Mouse (Mus musculus): ENCODE results near the gene Prpf38b. TPM values are rescaled to one million over a fixed set of nuclear protein-coding genes. Genes with fewer than 3 reads are reported as not detected.
"Not testable (repeated sequence)": the region's sequence is repeated elsewhere in the genome, so short reads cannot be mapped to it uniquely, and the experiment has no call there.

The Prpf38b gene
- polyA plus RNA-seq, 1 experiment = 48.9 TPM

- no peak for DNase-seq
- no peaks in the 10 kb centered on the region for H3K4me1 ChIP-seq (ENCODE audit: control insufficient read depth, insufficient read depth, low read length)
- 85% methylated on average over 3 of the region's 3 CpGs for WGBS
- no peak for TF ChIP-seq POLR2A (IDR thresholded peaks at IDR 0.05; ENCODE audit: borderline replicate concordance, extremely low read depth, low read depth, low read length)
- TF ChIP-seq CTCF (IDR thresholded peaks at IDR 0.05; ENCODE audit: insufficient read depth, low read length) = no peak
- no peak overlapping the region for H3K4me3 ChIP-seq (replicated peaks; ENCODE audit: extremely low read depth, low read depth, low read length)
Measured at GRCm38 (mm10) chr3:108865676-108866075, 45.9 kb downstream of the Prpf38b start.

- H3K4me1 ChIP-seq (ENCODE audit: control insufficient read depth, insufficient read depth, low read length) = no peaks in the 10 kb centered on the region
- no peak overlapping the region for H3K4me3 ChIP-seq (replicated peaks; ENCODE audit: extremely low read depth, low read depth, low read length)
- no peak for DNase-seq
- TF ChIP-seq CTCF (IDR thresholded peaks at IDR 0.05; ENCODE audit: insufficient read depth, low read length) (no peak), POLR2A (IDR thresholded peaks at IDR 0.05; ENCODE audit: borderline replicate concordance, extremely low read depth, low read depth, low read length) (no peak)
- WGBS = 24% methylated on average over 3 of the region's 3 CpGs
Measured at GRCm38 (mm10) chr3:108865129-108865528, 46.4 kb downstream of the Prpf38b start.

- no peak for TF ChIP-seq POLR2A (IDR thresholded peaks at IDR 0.05; ENCODE audit: borderline replicate concordance, extremely low read depth, low read depth, low read length)
- TF ChIP-seq CTCF (IDR thresholded peaks at IDR 0.05; ENCODE audit: insufficient read depth, low read length) = no peak
- no peaks in the 10 kb centered on the region for H3K4me1 ChIP-seq (ENCODE audit: control insufficient read depth, insufficient read depth, low read length)
- DNase-seq = no peak
- 74% methylated on average over 10 of the region's 10 CpGs for WGBS
- H3K4me3 ChIP-seq (replicated peaks; ENCODE audit: extremely low read depth, low read depth, low read length) = no peak overlapping the region
Measured at GRCm38 (mm10) chr3:108863091-108863490, 48.4 kb downstream of the Prpf38b start.

- H3K4me3 ChIP-seq (replicated peaks; ENCODE audit: extremely low read depth, low read depth, low read length); H3K4me1 ChIP-seq (ENCODE audit: control insufficient read depth, insufficient read depth, low read length); DNase-seq: not testable (repeated sequence)
- 77% methylated on average over 4 of the region's 4 CpGs for WGBS
Measured at GRCm38 (mm10) chr3:108862282-108862681, 49.2 kb downstream of the Prpf38b start.

- peaks cover 3% of the 10 kb centered on the region for H3K4me1 ChIP-seq (ENCODE audit: control insufficient read depth, insufficient read depth, low read length)
- 56% methylated on average over 2 of the region's 2 CpGs for WGBS
- no peak for DNase-seq
Measured at GRCm38 (mm10) chr3:108860786-108861185, 50.7 kb downstream of the Prpf38b start.

GRCm38 (mm10) chr3:108858231-108858770, 53.2 kb downstream of the Prpf38b start:
- H3K4me1 ChIP-seq (ENCODE audit: control insufficient read depth, insufficient read depth, low read length) = peaks cover 6% of the 10 kb centered on the region
- no peak for TF ChIP-seq POLR2A (IDR thresholded peaks at IDR 0.05; ENCODE audit: borderline replicate concordance, extremely low read depth, low read depth, low read length)
- TF ChIP-seq CTCF (IDR thresholded peaks at IDR 0.05; ENCODE audit: insufficient read depth, low read length) = no peak
- 34% methylated on average over 7 of the region's 7 CpGs for WGBS
- H3K4me3 ChIP-seq (replicated peaks; ENCODE audit: extremely low read depth, low read depth, low read length) = no peak overlapping the region
- peak; percentile 63 for DNase-seq

More at GRCm38 (mm10) chr3:108860786-108861185, 50.7 kb downstream of the Prpf38b start:
- no peak overlapping the region for H3K4me3 ChIP-seq (replicated peaks; ENCODE audit: extremely low read depth, low read depth, low read length)
- no peak for TF ChIP-seq CTCF (IDR thresholded peaks at IDR 0.05; ENCODE audit: insufficient read depth, low read length)
- TF ChIP-seq POLR2A (IDR thresholded peaks at IDR 0.05; ENCODE audit: borderline replicate concordance, extremely low read depth, low read depth, low read length) = no peak

- Histone ChIP-seq H3K4me3 (replicated peaks; ENCODE audit: extremely low read depth, low read depth, low read length) (no peak overlapping the region), H3K4me1 (ENCODE audit: control insufficient read depth, insufficient read depth, low read length) (peaks cover 6% of the 10 kb centered on the region)
- WGBS = 58% methylated on average over 1 of the region's 1 CpGs
- no peak for DNase-seq
- TF ChIP-seq CTCF (IDR thresholded peaks at IDR 0.05; ENCODE audit: insufficient read depth, low read length) = no peak
- TF ChIP-seq POLR2A (IDR thresholded peaks at IDR 0.05; ENCODE audit: borderline replicate concordance, extremely low read depth, low read depth, low read length) = no peak
Measured at GRCm38 (mm10) chr3:108857714-108858113, 53.8 kb downstream of the Prpf38b start.

GRCm38 (mm10) chr3:108857124-108857470, 54.4 kb downstream of the Prpf38b start:
- Histone ChIP-seq H3K4me3 (replicated peaks; ENCODE audit: extremely low read depth, low read depth, low read length) (no peak overlapping the region), H3K4me1 (ENCODE audit: control insufficient read depth, insufficient read depth, low read length) (peaks cover 6% of the 10 kb centered on the region)
- no peak for TF ChIP-seq CTCF (IDR thresholded peaks at IDR 0.05; ENCODE audit: insufficient read depth, low read length)
- no peak for TF ChIP-seq POLR2A (IDR thresholded peaks at IDR 0.05; ENCODE audit: borderline replicate concordance, extremely low read depth, low read depth, low read length)
- 33% methylated on average over 3 of the region's 3 CpGs for WGBS
- no peak for DNase-seq

- TF ChIP-seq POLR2A (IDR thresholded peaks at IDR 0.05; ENCODE audit: borderline replicate concordance, extremely low read depth, low read depth, low read length) (no peak), CTCF (IDR thresholded peaks at IDR 0.05; ENCODE audit: insufficient read depth, low read length) (peak; percentile 53; the same call in 1 of the 2 replicates)
- 63% methylated on average over 8 of the region's 8 CpGs for WGBS
- Histone ChIP-seq H3K4me3 (replicated peaks; ENCODE audit: extremely low read depth, low read depth, low read length) (no peak overlapping the region), H3K4me1 (ENCODE audit: control insufficient read depth, insufficient read depth, low read length) (peaks cover 6% of the 10 kb centered on the region)
- no peak for DNase-seq
Measured at GRCm38 (mm10) chr3:108856386-108857123, 55.0 kb downstream of the Prpf38b start.

GRCm38 (mm10) chr3:108855864-108856263, 55.7 kb downstream of the Prpf38b start:
- 46% methylated on average over 10 of the region's 10 CpGs for WGBS
- Histone ChIP-seq H3K4me1 (ENCODE audit: control insufficient read depth, insufficient read depth, low read length) (peaks cover 6% of the 10 kb centered on the region), H3K4me3 (replicated peaks; ENCODE audit: extremely low read depth, low read depth, low read length) (no peak overlapping the region)
- no peak for TF ChIP-seq POLR2A (IDR thresholded peaks at IDR 0.05; ENCODE audit: borderline replicate concordance, extremely low read depth, low read depth, low read length)
- TF ChIP-seq CTCF (IDR thresholded peaks at IDR 0.05; ENCODE audit: insufficient read depth, low read length) = no peak
- DNase-seq = no peak
